Mouse (Mus musculus) lung, adult 2 months (tissue): ENCODE measurements around the gene Cblc. TPM values are rescaled to one million over a fixed set of nuclear protein-coding genes. Genes with fewer than 3 reads are reported as not detected.
A peak's percentile ranks its signal among the peaks of the same experiment; 100 is the strongest.

Experiments used
- DNase-seq: peaks from one replicate; pipeline ENCODE4 v3.0.0; 2022
- H3K4me1 ChIP-seq: fragments of 200-500 bp; 2 replicates; pipeline ENCODE4 v1.6.1; 2011; ENCODE audit warnings: low read length; ENCODE audit not compliant: control insufficient read depth, insufficient read depth
- H3K4me3 ChIP-seq: fragments of 200-500 bp; replicated peaks from 2 replicates; pipeline ENCODE3; 2011; ENCODE audit warnings: low read depth, mild to moderate bottlenecking, control low read depth, low read length; ENCODE audit errors: extremely low read depth
- CTCF ChIP-seq: fragments of 200-500 bp; IDR thresholded peaks from 2 replicates; pipeline ENCODE4 v1.5.1; 2011; ENCODE audit warnings: mild to moderate bottlenecking, low read length, control low read depth; ENCODE audit not compliant: insufficient read depth
- POLR2A ChIP-seq: fragments of 200-500 bp; IDR thresholded peaks from 2 replicates; pipeline ENCODE4 v1.6.1; 2011; ENCODE audit warnings: low read depth, mild to moderate bottlenecking, control low read depth, low read length, borderline replicate concordance; ENCODE audit errors: extremely low read depth
- WGBS: fragments of 180-500 bp; shearing (Covaris S2); methylation state at CpG from one replicate; pipeline ENCODE4 v1.1.7; 2018; 5-methylcytosine and 5-hydroxymethylcytosine counted together
- polyA plus RNA-seq: library from polyadenylated mRNA; depleted of rRNA; stranded (reverse); fragments of >200 nt; gene quantifications from 2 replicates; pipeline ENCODE4 v1.2.3, GENCODE M21; 2012

Gene Cblc
- polyA plus RNA-seq, 1 experiment = 21.9 TPM

- TF ChIP-seq CTCF (no peak), POLR2A (no peak)
- 87% methylated on average over 13 of the region's 13 CpGs for WGBS
- Histone ChIP-seq H3K4me1 (peaks cover 21% of the 10 kb centered on the region), H3K4me3 (no peak overlapping the region)
- no peak for DNase-seq
Measured at GRCm38 (mm10) chr7:19758623-19759022, 38.0 kb downstream of the Cblc start.

DNA sequence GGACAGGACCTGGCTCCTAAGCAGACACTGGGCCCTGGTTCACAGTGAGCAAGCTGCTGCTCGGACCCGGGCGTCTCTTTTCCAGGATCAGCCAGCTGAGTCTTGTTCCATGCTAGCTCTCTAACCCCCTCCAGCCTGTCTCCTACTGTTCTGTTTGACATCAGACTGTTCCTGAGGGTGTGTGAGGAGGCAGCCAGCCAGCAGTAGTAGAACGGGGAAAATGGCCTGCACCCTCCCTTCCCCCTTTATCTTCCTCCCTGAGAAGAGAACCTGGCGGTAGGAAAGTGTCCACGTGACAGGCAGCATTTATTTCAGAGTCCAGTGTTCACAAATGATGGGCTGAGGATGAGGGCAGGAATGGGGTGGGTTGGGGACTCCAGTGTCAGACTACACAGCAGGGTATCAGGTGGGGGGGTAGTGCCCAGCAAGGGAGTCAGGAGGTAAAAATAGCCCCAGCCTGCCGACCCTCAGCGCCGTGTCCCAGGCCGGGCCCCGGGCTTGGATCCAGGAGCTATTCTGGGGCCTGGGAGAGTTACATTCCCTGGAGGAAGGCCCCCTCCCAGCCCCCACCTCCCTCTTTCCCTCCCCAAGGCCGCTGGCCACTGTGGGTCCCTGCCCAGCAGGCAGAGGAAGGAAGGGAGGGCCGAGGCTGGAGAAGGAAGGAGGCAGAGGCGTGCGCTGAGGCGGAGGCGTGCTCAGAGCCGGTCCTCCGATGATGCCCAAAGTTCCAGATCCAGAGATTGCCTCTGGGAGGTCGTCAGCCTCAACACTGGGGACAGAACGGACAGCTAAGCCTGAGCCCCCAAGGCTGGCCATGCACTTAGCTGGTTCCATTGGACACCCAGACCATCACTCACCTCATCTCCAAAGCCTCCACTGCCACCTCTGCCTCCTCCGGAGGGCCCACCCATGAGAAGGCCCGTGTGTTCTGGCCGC, 40.5 kb downstream of the Cblc start:
- Histone ChIP-seq H3K4me1 (peaks cover 21% of the 10 kb centered on the region), H3K4me3 (peak overlapping the region; percentile 15)
- DNase-seq = peak; percentile 57
- TF ChIP-seq POLR2A (peak; percentile 56; the same call in 1 of the 2 replicates), CTCF (no peak)
- WGBS = 20% methylated on average over 24 of the region's 24 CpGs

- Histone ChIP-seq H3K4me1 (peaks cover 28% of the 10 kb centered on the region), H3K4me3 (no peak overlapping the region)
- DNase-seq = no peak
- 65% methylated on average over 2 of the region's 2 CpGs for WGBS
- peak; percentile 30 for TF ChIP-seq CTCF
- TF ChIP-seq POLR2A = no peak
Measured at GRCm38 (mm10) chr7:19755008-19755407, 41.6 kb downstream of the Cblc start.

GRCm38 (mm10) chr7:19754065-19754464, 42.5 kb downstream of the Cblc start:
- 29% methylated on average over 1 of the region's 1 CpGs for WGBS
- TF ChIP-seq POLR2A (no peak), CTCF (no peak)

GRCm38 (mm10) chr7:19753587-19753986, 43.0 kb downstream of the Cblc start:
- Histone ChIP-seq H3K4me1 (peaks cover 32% of the 10 kb centered on the region), H3K4me3 (no peak overlapping the region)
- WGBS = 13% methylated on average over 7 of the region's 7 CpGs
- TF ChIP-seq POLR2A (peak; percentile 28; the same call in 1 of the 2 replicates), CTCF (0 out of 2 replicates have a peak, but pooled peaks have one; percentile 5)
- DNase-seq = peak; percentile 76

More at GRCm38 (mm10) chr7:19754065-19754464, 42.5 kb downstream of the Cblc start:
- Histone ChIP-seq H3K4me3 (no peak overlapping the region), H3K4me1 (peaks cover 28% of the 10 kb centered on the region)
- DNase-seq = no peak

- TF ChIP-seq POLR2A (no peak), CTCF (peak; percentile 66)
- peaks cover 32% of the 10 kb centered on the region for H3K4me1 ChIP-seq
- WGBS = 82% methylated on average over 8 of the region's 8 CpGs
Measured at GRCm38 (mm10) chr7:19752652-19753051, 44.0 kb downstream of the Cblc start.

GRCm38 (mm10) chr7:19751070-19751383, 45.6 kb downstream of the Cblc start:
- H3K4me3 ChIP-seq = no peak overlapping the region
- WGBS = 16% methylated on average over 4 of the region's 4 CpGs
- peaks cover 27% of the 10 kb centered on the region for H3K4me1 ChIP-seq
- TF ChIP-seq POLR2A = no peak
- TF ChIP-seq CTCF = no peak
- DNase-seq = no peak

More at GRCm38 (mm10) chr7:19752652-19753051, 44.0 kb downstream of the Cblc start:
- peak; percentile 46 for DNase-seq
- no peak overlapping the region for H3K4me3 ChIP-seq

- H3K4me3 ChIP-seq = peak within 1 kb of the TSS; percentile 78
- TF ChIP-seq CTCF (peak; percentile 66), POLR2A (peak; percentile 21; the same call in 1 of the 2 replicates)
- peaks cover 22% of the 10 kb centered on the region for H3K4me1 ChIP-seq
- WGBS = 11% methylated on average over 19 of the region's 19 CpGs
- peak; percentile 91 for DNase-seq
Measured at GRCm38 (mm10) chr7:19750217-19751069, 46.2 kb downstream of the Cblc start, which contains the start of gene Nectin2. TSS of gene Nectin2 (minus strand) at chr7:19750483.

DNA sequence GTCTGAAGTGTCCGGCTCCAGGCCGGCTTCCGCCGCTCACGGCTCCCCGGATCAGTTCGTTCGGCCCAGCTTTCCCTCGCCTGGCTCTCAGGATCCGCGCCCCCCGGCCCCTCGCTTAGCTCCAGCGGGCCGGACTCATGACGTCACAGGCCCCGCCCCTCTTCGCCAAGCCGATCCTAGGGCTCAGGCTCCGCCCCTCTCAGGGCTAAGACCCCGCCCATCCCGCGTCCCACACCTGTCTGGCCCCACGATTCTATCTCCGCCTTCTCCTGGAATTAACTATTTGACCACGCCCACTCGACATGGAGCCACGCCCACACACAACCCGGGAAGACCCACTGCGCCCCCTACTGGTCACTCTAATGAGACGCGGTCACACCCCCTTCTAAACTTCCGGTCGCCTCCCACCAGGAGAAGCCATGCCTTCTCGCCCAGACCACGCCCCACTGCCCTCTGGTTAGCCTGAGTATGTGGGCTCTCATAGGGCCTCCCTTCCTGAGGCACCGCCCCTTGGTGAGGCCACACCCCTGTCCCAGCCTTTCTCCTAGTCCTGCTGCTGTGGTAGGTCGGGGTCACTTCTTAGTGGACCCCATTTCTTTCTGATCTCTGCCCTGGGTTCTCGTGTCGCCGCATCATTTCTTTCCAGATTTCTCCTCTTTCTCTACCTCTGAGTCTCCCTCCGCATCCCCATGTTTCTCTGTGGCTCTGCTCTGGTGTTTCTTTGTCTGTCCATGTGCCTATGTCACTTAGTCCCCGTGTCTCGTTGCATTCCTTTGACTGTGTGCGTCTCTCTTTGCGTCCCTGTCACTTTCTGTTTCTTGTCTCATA, 47.0 kb downstream of the Cblc start:
- Histone ChIP-seq H3K4me3 (peak overlapping the region; percentile 78), H3K4me1 (peaks cover 19% of the 10 kb centered on the region)
- DNase-seq = peak; percentile 97
- peak; percentile 26; the same call in 1 of the 2 replicates for TF ChIP-seq POLR2A
- TF ChIP-seq CTCF = peak; percentile 68
- under 1% methylated on average over 43 of the region's 46 CpGs for WGBS
